Mouse (Mus musculus) spleen, postnatal 14 days (tissue): ENCODE measurements around the gene Dgkh.

Experiments used
- DNase-seq, 2 experiments: peaks; one replicate each; pipeline ENCODE4 v3.0.0; 2021 to 2022; ENCODE audit warnings: low spot score in 2 of 2

The Dgkh gene

DNA sequence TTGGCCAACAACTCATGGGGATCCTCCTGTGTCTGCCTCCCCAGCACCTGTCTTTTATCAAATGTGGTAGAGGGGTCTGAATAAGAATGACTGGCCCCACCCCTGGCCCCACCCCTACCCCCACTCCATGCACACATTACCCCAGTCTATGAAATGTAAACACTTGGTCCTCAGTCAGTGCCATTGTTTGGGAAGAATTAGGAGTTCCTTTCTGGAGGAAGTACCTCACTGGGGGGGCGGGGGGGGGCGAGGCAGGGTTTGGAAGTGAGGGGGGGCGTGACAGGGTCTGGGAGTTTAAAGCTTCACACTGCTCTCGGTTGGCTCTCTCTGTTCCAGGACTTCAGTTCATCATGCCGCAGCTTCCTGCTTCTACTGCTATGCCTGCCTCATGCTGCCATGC, 10.5 kb downstream of the Dgkh start:
- no peak for DNase-seq

DNA sequence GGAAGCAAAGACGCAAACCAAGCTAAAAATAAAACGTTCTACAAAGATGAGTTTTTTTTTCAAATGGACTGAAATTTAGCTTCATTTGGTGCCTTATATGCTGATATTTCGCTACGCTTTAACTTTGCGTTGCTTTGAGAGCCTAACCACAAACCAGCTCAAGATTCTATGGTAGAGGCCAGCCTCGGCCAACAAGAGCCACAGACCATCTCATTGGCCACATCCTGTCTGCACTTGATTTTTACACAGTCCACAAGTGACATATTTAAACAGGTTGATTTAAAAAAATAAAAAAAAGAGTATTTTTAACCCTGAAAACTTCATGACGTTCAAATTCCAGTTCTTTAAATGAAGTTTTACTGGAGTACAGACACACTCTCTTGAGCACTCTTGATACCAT, 16.5 kb downstream of the Dgkh start:
- no peak for DNase-seq

DNA sequence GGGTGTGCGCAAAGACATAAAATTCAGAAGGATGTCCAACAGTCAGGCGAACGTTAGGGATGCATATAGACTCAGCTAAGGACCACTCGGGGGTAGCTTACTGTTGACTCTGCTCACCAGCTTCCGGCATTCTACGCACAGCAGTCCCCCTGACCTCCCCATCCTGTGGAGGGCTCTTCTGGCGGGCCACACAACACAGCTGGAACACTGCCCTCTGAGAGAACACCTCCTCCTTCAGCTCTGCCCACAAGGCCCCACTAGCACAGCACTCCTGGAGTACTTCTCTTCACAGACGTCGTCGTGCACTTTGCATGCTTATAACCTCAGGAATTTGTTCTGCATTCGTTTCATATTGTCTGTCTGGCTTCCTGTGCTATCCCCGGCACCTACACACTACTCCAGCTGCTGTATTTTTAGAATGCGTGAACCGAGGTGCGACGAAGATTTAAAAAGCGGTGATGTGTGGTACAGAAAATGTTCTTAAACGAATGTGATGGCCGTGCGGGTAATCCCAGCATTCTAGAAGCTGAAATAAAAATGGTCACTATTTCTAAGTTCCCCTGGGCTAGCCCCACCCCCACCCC, 19.9 kb downstream of the Dgkh start:
- DNase-seq: no peak

DNA sequence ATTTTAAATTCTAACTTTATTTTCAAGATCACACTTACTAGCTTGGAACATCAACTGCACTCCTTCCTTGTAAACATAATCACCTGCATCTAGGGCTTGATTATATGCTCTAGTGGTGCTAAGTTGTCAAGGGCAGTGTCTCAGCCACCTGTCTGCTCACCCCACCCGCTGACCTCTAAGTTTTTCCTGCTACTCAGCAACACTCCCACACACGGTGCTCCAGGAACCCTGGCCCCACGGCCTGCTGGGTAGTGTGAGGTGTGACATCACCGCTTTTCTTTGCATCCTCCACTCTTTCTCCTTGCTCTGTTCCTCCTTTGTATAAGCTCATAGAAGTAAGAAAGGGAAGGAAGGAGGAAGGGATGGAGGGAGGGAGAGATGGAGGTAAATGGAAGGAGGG, 21.9 kb downstream of the Dgkh start:
- DNase-seq: no peak

DNA sequence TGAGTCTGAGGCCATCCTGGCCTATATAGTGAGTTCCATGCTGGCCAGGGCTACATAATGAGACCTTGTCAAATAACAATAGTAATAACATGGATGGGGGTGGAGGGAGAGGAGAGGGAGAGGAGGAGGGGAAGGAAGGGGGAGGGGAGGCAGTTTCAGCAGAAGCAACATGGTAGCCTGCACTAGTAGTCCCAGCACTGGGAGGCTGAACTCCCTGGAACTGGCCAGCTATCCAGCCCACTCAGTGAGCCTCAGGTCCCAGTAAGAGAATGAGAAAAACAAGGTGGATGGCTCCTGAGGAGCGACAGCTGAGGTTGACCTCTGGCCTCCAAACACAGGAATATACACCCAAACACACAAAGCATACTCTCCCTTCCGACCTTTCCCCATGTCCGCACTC, 27.0 kb downstream of the Dgkh start:
- no peak for DNase-seq

DNA sequence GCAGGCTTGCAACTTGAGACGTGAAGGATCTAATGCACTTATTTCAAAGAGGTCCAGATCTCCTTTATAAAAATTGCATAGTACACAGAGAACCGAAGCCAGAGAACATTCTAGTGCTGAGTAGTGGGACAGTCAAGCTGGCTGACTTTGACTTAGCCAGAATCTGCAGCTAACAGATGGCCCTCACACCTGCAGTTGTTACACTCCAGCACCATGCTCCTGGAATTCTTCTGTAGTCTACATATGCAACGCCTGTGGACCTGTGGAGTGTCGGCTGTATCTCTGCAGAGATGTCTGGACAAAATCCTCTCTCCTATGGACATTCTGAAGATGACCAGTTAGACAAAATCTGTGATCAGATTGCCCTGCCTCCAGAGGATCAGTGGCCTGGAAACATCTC, 28.6 kb downstream of the Dgkh start:
- no peak for DNase-seq

DNA sequence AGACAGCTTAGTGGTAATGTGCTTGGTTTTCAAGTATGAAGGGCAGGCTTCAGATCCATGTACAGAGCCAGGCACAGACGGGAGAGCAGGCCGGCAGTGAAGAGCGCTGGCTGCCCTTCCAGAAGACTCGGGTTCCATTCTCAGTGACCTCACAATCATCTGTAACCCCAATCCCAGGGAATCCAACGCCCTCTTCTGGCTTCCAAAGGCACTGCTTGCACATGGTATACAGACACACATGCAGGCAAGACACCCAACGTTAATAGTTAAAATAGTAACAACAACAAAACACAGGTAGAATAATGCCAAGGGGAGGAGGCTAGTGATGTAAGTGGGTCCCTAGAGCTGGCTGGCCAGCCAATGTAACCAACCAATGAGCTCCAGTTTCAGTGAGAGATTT, 29.2 kb downstream of the Dgkh start:
- no peak for DNase-seq

DNA sequence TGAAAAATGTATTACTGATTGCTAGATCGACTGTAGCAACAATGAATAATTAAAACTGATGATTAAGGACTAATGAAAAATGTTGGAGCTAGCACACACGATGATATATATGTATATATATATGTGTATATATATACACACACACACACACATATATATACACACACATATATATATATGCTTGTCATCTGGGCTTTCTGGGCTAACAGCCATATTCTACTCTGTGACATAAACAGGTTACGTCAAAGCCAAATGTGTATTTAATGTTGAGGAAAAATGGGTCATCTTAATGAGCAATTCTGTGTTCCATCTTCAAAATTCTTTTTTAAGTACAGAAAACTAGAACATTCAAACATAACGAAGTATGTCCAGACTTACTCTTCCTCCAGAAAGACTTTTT, 30.5 kb downstream of the Dgkh start:
- no peak for DNase-seq

- DNase-seq: no peak
Observed at GRCm38 (mm10) chr14:78701501-78701900, 31.1 kb downstream of the Dgkh start.

DNA sequence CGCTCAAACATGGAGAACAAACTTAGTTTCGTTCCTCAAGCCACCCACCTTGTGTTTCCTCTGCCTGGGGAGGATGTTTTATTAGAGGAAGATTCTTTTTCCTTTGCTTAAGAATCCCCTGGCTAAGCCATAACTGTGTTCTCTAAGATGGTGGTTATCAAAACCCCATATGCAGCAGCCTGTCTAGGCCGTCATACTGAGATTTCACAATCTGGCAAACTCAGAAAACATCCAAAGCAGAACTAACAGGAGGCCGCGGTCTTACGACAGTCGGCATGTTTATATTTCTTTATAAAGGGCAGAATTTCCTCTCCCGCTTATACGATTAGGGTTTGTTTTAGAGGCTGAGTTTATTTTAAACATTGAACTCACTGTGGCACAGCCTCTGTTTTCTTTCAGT, 31.5 kb downstream of the Dgkh start:
- DNase-seq: no peak

GRCm38 (mm10) chr14:78699634-78700033, 32.9 kb downstream of the Dgkh start:
- no peak for DNase-seq

DNA sequence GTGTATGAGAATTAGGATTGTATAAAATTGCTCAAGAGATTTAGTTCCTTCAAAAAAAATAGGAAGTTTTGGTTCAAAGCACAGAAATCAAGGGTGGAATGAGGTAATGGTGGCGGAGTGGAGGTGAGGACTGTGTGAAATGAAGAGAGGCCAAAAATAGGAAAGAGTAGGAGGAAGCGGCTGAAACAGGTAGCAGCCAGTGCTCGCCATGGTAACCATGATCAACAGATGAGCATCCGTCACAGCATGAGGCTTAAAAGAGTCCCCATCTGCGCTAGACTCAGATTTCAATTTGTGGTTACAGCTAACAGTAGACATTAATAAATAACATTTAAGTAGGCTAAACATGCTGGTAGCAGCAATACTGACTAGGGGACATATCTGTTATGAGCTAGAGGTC, 33.4 kb downstream of the Dgkh start:
- DNase-seq: no peak

DNA sequence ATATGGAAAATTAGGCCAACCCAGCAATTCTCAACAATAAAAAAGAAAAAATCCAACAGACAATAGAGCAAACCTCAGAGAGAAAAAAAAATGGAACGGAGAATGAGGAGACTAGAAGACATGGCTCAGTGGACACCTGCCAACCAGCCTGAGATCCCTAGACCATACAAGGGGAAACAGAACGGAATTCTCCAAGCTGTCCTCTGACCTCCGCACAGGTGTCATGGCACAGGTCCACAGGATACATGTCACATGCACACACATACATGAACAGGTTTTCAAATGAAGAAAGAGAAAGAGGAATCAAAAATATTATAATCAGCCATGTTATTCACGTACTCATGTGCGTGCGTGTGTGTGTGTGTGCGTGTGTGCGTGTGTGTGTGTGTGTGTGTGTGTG, 38.5 kb downstream of the Dgkh start:
- DNase-seq: no peak

DNA sequence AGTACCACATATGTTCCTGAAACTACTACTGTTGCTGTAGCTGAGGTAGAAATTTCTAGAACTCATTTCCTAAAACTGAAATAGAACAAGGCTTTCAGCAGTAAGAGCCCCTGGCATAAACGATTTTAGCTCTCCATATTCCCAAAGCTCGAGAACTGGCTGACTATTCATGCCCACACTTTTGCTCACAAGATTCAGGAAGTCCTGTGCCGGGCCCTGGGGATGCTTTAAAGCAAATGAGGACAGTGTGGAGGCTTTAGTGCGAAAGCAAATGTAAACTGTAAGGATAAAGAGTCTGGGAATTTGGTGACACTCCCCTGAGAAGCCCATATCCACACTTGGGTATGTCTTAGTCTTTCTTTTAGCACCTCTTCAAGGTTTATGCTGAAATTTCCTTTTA, 40.0 kb downstream of the Dgkh start:
- no peak for DNase-seq

GRCm38 (mm10) chr14:78691926-78692487, 40.6 kb downstream of the Dgkh start:
- no peak for DNase-seq

DNA sequence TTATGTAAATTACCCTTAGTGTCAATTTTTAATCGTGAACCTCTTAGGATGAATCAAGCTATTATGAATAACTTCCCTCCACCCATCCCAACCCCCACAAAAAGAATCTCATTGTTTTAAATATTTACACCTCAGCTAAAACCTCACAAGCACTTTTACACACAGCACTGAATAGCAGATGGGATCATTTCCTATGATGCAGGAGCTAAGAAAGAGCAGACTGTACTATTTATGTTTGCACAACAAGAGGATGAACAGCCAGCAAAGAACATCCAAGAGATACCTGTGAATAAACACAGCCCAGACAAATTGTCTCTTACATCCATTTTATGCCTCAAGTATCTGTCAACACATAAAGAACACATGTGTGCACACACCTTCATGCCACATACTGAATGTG, 41.7 kb downstream of the Dgkh start:
- DNase-seq: no peak

DNA sequence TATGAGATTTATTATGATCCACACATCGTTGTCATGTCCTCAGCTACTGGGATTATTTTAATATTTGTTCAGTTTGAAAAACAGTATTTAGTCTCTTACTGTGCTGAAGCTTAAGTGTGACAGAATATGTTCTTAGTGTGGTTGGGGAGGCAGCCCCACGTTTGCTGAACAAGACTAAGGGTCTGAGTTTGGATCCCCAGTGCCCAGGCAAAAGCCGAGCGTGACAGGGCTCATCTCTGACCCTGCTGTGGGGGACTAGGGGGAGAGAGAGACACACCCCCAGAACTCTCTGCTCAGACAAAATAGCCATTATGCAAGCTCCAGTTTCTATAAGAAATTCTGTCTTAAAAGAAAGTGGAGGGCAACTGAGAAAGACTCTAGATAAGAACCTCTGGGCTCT, 42.2 kb downstream of the Dgkh start:
- DNase-seq: no peak

GRCm38 (mm10) chr14:78689950-78690349, 42.6 kb downstream of the Dgkh start:
- no peak for DNase-seq

DNA sequence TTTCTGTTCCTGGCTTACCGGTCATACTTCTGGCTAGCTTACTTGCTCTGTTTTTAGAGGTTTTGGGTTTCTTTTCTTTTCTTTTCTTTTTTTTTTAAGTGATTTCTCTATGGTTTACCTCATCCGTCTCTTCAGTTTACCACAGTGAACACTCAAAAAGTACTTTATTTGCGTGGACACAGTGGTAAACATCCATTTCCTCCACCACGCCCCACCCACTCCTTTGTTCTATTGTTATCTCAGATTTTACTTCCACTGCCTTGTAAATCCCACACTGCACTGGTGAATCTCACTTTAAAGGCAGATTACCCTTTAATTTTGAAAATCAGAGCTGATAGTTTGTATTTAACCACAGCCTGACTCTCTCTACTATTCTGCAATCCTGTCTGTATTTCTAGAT, 44.9 kb downstream of the Dgkh start:
- DNase-seq: no peak

DNA sequence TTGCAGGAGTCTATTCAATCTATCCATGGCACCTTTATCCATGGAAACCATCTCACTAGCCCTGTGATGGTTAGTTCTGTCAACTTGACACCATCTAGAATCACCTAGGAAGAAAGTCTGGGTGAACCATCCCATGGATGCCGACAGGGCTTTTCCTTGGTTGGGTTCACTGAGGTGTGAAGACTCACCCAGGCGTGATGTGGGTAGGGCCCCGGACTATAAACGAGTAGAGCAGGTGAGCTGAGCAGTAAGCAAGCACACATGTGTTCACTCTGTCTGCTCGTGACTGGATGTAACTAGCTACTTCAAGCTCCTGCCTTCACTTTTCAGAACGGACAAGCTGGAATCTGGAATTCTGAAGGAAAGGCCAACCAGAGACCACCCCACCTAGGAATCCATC, 45.9 kb downstream of the Dgkh start:
- no peak for DNase-seq

- DNase-seq: no peak
Observed at GRCm38 (mm10) chr14:78684171-78684570, 48.4 kb downstream of the Dgkh start.

DNA sequence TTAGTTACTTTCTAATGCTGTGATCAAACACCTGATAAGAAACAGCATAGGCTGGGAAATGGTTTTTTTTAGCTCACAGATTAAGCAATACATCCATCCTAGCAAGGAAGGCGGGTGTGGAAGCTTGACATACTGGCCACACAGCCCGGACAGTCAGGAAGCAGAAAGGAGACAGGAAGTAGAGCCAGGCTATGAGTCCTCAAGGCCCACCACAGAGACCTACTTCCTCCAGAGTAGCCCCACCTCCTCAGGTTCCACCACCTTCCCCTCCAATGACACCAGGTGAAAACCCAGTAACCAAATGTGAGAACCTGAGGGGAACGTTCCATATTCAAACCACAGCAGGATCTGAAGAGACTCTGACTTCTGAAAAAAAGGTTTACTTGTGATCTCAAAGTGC, 53.6 kb downstream of the Dgkh start:
- DNase-seq: no peak

DNA sequence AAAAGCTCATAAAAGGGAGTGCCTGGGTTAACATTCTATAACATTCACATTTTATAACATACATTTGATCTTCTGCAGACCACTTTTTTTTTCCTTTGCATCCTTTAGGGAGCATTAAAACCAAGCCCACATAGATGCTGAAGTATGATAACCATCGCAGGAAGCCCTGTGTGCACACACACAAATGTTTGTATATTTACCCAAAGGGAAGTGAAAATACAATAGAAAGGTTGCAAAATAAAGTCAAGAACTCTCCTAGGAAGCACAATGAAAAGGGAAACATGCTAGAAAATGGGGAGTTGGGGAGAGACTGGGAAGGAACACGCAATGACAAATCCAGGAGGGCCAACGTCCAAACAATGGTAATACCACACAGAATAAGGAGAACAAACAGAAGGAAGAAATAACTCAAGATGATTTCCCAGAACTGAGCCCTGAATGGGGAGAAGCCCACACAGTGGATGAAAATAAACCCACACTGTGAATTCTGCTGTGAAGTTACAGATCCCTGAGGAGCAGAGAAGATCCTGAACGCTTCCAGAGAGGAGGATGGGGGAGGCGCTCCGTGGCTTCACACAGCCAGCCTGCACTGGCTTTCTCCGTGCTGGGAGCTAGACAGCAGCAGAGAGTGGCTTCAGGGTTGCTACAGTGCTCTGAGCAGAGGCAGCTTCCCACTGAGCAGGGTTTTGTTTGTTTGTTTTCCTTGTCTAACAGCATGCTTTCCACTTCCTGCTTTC, 54.6 kb downstream of the Dgkh start:
- DNase-seq: no peak

GRCm38 (mm10) chr14:78676457-78676856, 56.1 kb downstream of the Dgkh start:
- no peak for DNase-seq
